Mouse (Mus musculus): ENCODE results near the gene Tcf12.

The Tcf12 gene

GRCm38 (mm10) chr9:71837366-71837765 lies 274.3 kb downstream of the Tcf12 start:
- DNase-seq (ENCODE audit: low read depth): no peak

DNA sequence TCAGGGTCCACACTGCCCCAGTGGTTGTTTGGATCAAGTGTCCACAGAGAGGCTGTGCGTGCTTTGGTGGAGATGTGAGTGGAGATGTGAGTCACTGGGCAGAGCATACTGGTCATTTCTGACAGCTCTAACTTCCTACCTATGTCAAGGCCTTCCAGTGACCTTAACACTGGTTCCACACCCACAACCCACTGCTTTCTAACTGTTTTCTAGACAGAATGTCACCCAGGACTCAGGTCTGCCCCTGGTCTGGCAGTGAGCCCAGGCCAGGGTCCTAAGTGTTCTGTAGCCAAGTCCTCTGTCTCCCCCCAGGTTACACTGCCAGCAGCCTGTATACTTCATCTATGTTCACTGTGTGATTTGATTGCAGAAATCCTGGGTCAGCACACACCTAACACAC lies 275.3 kb downstream of the Tcf12 start:
- DNase-seq (ENCODE audit: low read depth): no peak

DNA sequence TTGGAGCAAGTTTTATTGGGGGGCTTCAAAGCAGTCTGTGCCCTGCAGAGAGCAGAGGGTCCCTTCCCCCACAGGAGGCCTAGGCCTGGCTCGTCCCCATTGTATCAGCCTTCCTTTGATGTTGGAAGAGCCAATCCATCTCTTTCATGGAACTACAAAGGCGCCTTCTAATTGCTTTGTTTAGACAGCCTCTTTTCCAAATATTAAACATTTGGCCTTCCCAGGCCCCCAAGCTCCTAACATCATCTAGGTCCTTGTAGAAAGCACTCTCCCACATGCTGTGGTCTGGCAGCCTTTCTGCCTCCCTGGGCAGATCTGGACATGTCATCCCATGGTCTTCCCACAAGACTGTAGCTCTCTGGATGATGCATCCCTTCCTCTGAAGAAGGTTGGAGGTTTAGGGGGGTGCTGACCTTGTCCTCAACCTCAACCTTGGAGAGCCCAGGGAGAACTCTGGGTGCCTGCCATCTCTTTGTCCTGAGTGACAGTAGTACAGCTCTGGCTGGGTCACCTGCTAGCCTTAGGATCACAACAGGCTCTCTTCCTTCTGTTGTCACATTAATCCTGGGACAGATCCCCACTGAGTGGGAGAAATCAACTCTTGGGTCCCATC lies 276.4 kb downstream of the Tcf12 start:
- no peak for DNase-seq (ENCODE audit: low read depth)

GRCm38 (mm10) chr9:71834707-71835106 lies 277.0 kb downstream of the Tcf12 start:
- DNase-seq (ENCODE audit: low read depth): no peak

DNA sequence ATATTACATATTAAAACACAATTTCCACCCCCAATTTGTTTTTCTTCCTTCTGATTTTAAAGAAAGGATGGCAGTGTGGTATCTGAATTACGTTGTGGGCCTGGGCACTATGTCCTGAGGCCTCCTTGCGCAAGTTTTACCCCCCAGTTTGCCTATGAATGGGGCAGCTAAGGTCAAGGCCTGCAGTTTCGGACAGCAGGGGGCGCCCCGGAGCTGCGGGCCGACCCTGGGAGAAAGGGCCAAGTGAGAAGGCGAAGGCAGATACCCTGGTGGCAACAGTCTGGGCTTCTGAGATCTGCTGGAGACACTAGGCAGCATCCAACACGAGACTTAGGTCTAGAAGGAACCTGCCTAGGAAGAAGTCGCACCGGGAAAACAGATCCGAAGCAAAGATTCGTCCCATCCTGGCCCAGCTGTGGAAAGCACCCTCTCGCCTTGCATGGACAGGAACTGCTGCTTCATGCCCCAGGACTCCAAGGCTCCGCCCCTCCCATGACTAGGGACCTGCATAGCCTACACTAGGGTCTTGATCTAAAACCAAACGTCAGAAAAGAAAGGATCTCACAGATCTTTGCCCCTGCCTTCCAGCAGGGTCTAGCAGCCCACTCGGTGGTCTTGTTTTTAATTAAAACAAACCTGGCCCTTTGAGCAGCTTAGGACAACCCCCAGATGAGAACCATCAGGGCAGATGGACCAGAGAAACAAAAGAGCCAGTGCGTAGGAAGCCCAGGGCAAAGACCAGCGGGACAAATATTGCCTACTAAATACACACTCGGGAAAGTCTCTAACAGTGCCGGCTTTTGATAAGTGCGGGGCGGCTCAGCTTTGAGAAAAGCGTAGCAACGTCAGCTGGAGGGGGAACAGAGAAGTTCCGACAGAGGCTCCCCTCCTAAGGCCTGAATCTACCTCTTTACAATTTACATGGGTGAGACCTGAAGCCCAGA lies 279.6 kb downstream of the Tcf12 start:
- DNase-seq (ENCODE audit: low read depth): peak; percentile 77

- DNase-seq (ENCODE audit: low read depth): no peak
These were observed 280.7 kb downstream of the Tcf12 start for GRCm38 (mm10) chr9:71830994-71831393.

DNA sequence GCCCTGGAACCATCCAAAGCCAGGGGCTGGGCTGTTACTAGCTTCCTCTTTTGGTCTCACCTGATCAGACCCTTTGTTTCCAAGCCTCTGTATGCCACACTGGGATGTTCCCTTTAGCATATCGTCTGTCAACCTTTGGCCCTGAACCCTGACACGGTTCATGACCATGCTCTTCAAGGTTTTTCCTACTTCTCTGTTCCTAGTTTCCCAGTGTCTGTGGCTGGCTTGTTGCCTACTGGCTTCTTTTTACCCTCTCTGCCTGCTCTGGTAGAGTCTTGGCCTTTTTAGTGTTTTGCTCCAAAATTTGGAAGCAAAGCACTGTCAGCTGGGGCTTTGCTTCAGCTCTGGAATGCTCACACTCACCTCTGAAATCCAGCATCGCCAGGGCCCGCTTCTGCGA lies 281.3 kb downstream of the Tcf12 start:
- no peak for DNase-seq (ENCODE audit: low read depth)

DNA sequence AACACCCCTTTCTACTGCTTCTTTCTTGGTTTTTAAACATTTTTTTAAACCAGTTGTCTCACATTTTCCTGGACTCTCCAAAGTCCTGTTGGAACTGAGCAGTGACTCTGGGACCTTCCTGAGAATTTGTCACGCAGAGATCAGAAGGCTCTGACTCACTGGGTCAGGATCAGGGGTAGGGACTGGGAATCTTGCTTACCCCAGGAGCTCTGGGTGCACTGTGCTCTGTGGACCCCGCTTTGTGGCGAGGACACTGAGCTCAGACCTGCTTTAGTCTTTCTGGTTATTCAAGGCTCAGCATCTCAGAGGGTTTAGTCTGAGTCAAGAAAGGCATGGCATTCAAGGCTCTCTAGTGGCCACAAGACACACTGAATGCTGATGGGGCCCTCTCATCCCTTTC lies 281.9 kb downstream of the Tcf12 start:
- DNase-seq (ENCODE audit: low read depth): no peak

DNA sequence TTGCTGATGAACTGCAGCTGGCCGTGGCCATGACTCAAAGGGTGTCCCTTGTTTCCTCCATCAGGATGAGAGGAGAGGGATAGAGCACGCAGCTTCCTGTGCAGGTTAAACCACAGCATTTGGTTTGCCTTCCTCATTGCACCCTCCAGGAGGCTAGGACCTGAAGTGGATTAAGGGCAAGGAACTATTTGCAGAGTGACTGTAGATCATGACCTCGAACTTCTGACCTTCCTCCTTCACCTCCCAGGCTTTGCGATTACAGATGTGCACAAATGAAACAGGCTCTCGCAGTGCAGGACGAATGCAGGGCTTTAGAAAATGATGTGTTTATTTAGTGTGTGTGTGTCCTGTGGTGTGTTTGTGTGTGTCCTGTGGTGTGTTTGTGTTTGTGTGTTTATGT lies 282.5 kb downstream of the Tcf12 start:
- no peak for DNase-seq (ENCODE audit: low read depth)

GRCm38 (mm10) chr9:71827371-71827770 lies 284.3 kb downstream of the Tcf12 start:
- DNase-seq (ENCODE audit: low read depth): no peak

DNA sequence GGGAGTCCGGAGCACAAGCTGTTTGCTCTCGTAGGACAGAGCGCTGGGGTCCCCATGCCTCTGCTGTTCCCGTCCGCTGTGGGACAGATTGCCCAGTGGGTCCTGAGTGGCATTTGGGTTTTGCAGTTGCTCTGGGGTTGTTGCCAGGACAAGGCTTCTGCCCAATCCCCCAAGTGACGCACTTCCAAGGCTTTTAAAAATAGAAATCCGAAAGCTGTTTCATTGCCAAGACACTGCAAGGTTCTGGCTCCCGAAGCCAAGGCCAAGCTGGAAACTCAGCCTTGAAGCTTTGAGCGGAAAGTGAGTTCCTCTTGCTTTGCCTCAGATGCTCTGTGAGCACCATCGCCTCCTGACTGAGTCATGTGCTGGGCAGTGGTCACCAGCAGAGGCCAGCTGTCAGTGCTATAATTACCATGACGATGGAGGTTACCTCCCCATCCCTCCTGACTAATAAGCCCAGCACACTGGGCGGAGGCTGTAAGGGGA lies 285.6 kb downstream of the Tcf12 start:
- no peak for DNase-seq (ENCODE audit: low read depth)

DNA sequence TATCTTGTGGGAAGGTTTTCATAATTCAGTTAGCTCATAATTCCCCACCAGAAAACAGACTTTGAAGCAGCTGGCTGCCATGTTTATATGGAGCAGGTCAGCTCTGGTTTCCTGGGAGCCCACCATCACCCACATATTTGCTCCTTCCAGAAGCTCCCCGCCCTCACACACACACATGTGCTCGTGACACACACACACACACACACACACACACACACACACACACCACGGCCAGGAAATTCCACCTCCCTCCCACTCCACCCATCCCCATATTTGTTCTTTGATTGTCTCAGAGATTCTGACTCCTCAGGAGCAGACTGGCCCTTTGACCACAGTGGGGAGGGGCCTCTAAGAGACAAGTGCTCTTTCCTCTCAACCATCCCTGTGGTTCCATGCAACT lies 289.7 kb downstream of the Tcf12 start:
- no peak for DNase-seq (ENCODE audit: low read depth)

- DNase-seq (ENCODE audit: low read depth): no peak
These were observed 293.2 kb downstream of the Tcf12 start for GRCm38 (mm10) chr9:71818453-71818852.

- no peak for DNase-seq (ENCODE audit: low read depth)
These were observed 295.6 kb downstream of the Tcf12 start for GRCm38 (mm10) chr9:71816121-71816520.

DNA sequence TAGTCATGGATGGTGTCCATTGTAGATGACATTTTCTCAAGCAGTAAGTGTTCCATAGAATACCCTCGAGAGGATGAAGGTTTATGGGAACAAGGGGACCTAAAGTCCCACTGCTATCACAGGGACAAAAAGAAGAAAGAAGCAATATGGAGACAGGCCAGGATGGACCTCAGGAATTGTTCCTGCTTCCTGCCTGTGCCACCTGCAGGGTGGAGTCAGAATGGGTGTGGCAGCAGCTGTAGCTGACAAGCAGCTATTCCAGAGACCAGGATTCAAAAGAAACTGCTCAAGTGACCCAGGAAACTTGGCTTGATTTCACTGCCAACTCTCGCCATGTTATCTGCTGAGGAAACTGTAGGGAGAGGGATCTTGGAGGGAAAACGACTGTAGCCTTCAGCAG lies 298.1 kb downstream of the Tcf12 start:
- no peak for DNase-seq (ENCODE audit: low read depth)

DNA sequence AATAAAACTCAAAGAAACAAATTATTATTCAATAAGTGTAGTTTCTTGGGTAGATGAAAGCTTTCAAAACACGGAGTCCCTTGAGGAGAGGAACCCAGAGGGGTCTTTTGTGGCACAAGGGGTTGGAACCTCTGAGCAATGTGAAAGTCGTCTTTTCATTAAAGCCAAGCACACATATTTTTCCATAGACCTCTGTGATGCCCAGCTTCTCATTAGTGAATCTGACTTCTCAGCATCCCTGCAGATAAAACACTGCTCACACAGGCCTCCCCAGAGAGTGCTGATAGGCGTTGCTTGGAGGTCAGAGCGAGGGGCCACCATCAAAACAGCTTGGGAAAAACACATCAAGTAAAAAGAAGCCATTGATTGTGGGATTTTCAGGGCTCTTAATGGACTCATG lies 298.8 kb downstream of the Tcf12 start:
- no peak for DNase-seq (ENCODE audit: low read depth)

DNA sequence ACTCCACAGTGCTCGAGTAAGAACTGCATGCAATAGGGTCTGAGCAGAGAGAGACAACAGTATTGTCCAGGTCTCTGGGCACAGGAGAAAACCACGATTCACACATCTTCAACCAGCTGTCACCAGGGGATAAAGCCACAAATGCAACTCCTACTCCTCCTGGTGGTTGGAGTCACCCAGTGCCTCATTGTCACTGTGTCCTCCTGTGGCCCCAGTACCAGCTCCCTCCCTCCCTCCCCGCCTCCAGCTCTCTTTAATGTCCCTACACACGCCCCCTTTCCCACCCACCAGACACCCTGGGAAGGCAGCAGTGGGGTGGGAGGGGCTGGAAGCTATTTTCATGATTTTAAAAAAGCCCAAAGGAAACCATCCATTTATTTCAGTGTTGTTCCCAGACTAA lies 299.3 kb downstream of the Tcf12 start:
- no peak for DNase-seq (ENCODE audit: low read depth)

DNA sequence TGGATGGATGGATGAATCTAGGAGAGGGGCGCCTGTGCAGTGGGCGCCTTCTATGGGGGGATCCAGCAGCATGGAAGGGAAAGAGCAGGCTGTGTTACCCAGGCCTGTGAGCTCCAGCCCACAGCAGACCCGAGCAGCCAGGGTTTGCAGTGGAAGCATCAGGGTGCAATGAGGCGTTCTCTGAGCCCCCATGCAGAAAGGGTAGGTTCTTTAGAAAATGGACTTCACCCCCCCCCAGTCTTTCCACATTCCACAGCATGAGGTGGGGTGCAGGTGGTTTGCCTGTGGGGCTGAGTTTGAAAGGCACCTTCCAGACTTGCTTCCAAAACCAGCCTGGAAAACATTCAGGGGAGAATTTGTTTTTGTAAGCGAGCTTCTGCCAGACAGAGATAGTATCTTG lies 300.3 kb downstream of the Tcf12 start:
- DNase-seq (ENCODE audit: low read depth): no peak

DNA sequence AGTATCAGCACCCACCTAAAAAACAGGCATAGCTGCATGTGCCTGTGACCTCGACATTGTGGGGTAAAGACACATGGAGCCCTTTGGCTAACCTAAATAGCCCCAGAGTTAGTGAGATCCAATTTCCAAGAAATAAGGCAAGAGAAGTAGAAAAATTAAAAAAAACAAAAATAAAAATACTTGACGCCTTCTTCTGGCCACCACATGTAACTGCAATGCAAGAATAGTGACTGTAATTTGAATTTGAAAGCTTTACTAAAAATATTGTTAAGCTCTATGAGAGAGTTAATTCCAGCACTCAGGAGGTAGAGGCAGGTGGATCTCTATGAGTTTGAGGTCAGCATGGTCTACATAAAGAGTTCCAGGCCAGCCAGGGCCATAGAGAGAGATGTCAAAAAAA lies 300.9 kb downstream of the Tcf12 start:
- DNase-seq (ENCODE audit: low read depth): no peak

DNA sequence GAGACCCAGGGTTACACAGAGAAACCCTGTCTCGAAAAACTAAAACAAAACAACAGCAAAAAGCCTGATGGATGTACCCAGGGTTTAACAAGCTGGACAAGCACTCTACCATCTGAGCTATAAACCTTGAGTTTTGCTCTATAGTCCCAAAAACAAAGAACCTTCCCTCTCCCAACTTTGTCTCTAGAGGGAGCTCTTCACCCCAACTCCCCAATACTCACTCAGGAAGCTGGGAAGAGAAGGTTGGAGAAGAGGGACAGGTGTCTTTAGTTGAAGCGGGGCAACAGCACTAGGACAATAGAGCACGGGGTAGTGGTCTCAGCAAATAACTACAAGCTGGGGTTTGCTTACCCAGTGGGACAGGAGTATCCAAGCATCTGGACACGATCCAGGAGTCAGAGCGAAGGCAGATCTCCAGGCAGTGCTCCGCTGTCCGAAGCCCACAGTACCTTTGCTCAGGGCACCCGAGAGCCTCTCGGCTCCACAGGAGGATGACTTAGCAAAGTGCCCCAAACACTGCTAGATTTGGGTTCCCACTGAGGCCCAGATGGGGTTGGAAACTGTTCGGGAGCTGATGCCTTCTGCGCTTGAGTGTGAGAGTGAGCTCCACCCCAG lies 302.9 kb downstream of the Tcf12 start:
- DNase-seq (ENCODE audit: low read depth): no peak

- DNase-seq (ENCODE audit: low read depth): no peak
These were observed 303.9 kb downstream of the Tcf12 start for GRCm38 (mm10) chr9:71807801-71808200.

GRCm38 (mm10) chr9:71806422-71806805 lies 305.3 kb downstream of the Tcf12 start:
- peak; percentile 31 for DNase-seq (ENCODE audit: low read depth)
